Mouse (Mus musculus): ENCODE data around the gene Tbc1d17. TPM values are rescaled to one million over a fixed set of nuclear protein-coding genes. Genes with fewer than 3 reads are reported as not detected.

Gene Tbc1d17
- total and polyA plus RNA-seq, 3 experiments: 31.9 to 40.5 (median 38.5) TPM

DNA sequence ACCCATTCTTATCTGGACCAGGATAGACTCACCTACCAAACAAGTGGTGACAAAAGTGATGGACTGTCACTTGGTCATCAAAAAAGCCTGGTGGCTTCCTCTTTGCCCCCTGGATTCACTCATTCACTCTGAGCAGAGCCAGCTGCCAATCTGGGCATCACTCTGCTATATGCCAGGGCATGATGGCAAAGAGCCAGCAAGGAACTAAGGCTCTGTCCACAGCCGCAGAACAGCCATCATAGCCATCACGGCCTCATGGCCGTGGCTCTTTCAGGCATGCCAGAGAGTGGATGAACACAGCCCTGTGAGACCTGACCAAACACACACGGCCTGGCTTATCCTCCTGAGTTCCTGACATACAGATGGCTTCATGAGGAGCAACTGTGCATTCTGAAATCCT is 41.9 kb upstream of the Tbc1d17 start:
- Histone ChIP-seq H3K27me3 (replicated peaks) (no peaks in the 10 kb centered on the region), H3K4me1 (ENCODE audit: control insufficient read depth in 1 of 2, insufficient read depth in 2 of 2) (peaks cover 10 to 19% of the 10 kb centered on the region in 2 experiments), H3K27ac (ENCODE audit: insufficient read depth, low read depth) (no peak overlapping the region), H3K79me2 (replicated peaks; ENCODE audit: control insufficient read depth, extremely low read depth, insufficient read depth, poor library complexity, severe bottlenecking) (peaks cover 14% of the 10 kb centered on the region), H3K9ac (ENCODE audit: insufficient read depth, low read depth) (peak overlapping the region; percentile 94; the same call in 1 of the 2 replicates), H3K36me3 (replicated peaks in 1 of 2; ENCODE audit: control insufficient read depth in 1 of 2, insufficient read depth in 1 of 2, low read length in 1 of 2) (peaks cover 17 to 49% of the 10 kb centered on the region in 2 experiments), H3K9me3 (replicated peaks; ENCODE audit: low read length) (no peaks in the 10 kb centered on the region), H3K4me3 (replicated peaks in 1 of 3; ENCODE audit: low read depth in 2 of 3, low read length in 2 of 3, poor library complexity in 1 of 3) (no peak overlapping the region), H3K4me2 (ENCODE audit: insufficient read depth, low read depth, poor library complexity, severe bottlenecking) (peak overlapping the region; percentile 85; the same call in 1 of the 2 replicates)
- no peak for DNase-seq (ENCODE audit: extremely low read depth)
- dilution Hi-C loops (cut with MboI; ENCODE audit: extremely low pct_ligation_motif_present, extremely low pct_unique_long_range_greater_than_20kb, low sequenced_read_pairs): no loop called here
- in situ Hi-C loops (cut with MboI; ENCODE audit: low pct_ligation_motif_present, low pct_unique_long_range_greater_than_20kb, low sequenced_read_pairs): no loop called here
- TF ChIP-seq ZNF384 (IDR thresholded peaks at IDR 0.05; ENCODE audit: low read depth, low read length) (no peak), NRF1 (IDR thresholded peaks at IDR 0.05; ENCODE audit: low read depth, low read length) (no peak), ELF1 (IDR thresholded peaks at IDR 0.05; ENCODE audit: low read depth, low read length) (no peak), USF2 (conservative IDR thresholded peaks at IDR 0.05; ENCODE audit: low read depth, low read length) (no peak), CHD1 (IDR thresholded peaks at IDR 0.05; ENCODE audit: low read depth, low read length) (no peak), SMC3 (IDR thresholded peaks at IDR 0.05; ENCODE audit: low read depth, low read length) (no peak), GABPA (IDR thresholded peaks at IDR 0.05; ENCODE audit: insufficient replicate concordance, low read depth, low read length) (no peak), IRF4 (IDR thresholded peaks at IDR 0.05; ENCODE audit: low read depth, low read length) (no peak), RAD21 (IDR thresholded peaks at IDR 0.05; ENCODE audit: low read depth, low read length) (no peak), MYC (IDR thresholded peaks at IDR 0.05; ENCODE audit: low read depth, low read length) (no peak)

DNA sequence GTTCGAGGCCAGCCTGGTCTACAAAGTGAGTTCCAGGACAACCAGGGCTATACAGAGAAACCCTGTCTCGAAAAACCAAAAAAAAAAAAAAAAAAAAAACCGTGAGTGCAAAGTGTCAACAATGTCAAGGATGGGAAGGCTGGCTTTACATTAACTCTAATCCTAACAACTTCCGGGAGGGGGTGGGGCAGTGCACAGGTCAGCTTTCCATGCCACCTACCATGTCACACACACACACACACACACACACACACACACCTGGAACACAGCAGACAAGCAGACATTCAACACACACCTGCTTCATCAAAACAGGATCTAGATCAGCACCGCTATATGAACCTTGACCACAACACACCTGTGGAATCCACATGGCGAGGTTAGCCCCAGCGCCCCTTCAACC is 41.3 kb upstream of the Tbc1d17 start:
- dilution Hi-C loops (cut with MboI; ENCODE audit: extremely low pct_ligation_motif_present, extremely low pct_unique_long_range_greater_than_20kb, low sequenced_read_pairs): no loop called here
- Histone ChIP-seq H3K79me2 (replicated peaks; ENCODE audit: control insufficient read depth, extremely low read depth, insufficient read depth, poor library complexity, severe bottlenecking) (peaks cover 14% of the 10 kb centered on the region), H3K36me3 (replicated peaks in 1 of 2; ENCODE audit: control insufficient read depth in 1 of 2, insufficient read depth in 1 of 2, low read length in 1 of 2) (peaks cover 22 to 54% of the 10 kb centered on the region in 2 experiments), H3K9me3 (replicated peaks; ENCODE audit: low read length) (no peaks in the 10 kb centered on the region), H3K4me2 (ENCODE audit: insufficient read depth, low read depth, poor library complexity, severe bottlenecking) (no peak overlapping the region), H3K27me3 (replicated peaks) (no peaks in the 10 kb centered on the region), H3K4me3 (replicated peaks in 1 of 3; ENCODE audit: low read depth in 2 of 3, low read length in 2 of 3, poor library complexity in 1 of 3) (no peak overlapping the region), H3K9ac (ENCODE audit: insufficient read depth, low read depth) (no peak overlapping the region), H3K27ac (ENCODE audit: insufficient read depth, low read depth) (no peak overlapping the region), H3K4me1 (ENCODE audit: control insufficient read depth in 1 of 2, insufficient read depth in 2 of 2) (peaks cover 10 to 17% of the 10 kb centered on the region in 2 experiments)
- DNase-seq (ENCODE audit: extremely low read depth): no peak
- TF ChIP-seq ZMIZ1 (IDR thresholded peaks at IDR 0.05; ENCODE audit: low read depth, low read length) (no peak), SIN3A (IDR thresholded peaks at IDR 0.05; ENCODE audit: low read length) (no peak), CHD1 (IDR thresholded peaks at IDR 0.05; ENCODE audit: low read depth, low read length) (no peak), CTCF (conservative IDR thresholded peaks at IDR 0.05 in 1 of 2, IDR thresholded peaks at IDR 0.05 in 1 of 2; ENCODE audit: low read depth in 2 of 2, low read length in 2 of 2) (no peak), MYC (IDR thresholded peaks at IDR 0.05; ENCODE audit: low read depth, low read length) (no peak), ZKSCAN1 (IDR thresholded peaks at IDR 0.05; ENCODE audit: borderline replicate concordance, low read depth, low read length) (no peak), JUN (IDR thresholded peaks at IDR 0.05; ENCODE audit: insufficient read depth, low read depth, low read length) (no peak), MAZ (IDR thresholded peaks at IDR 0.05; ENCODE audit: low read depth, low read length) (no peak), ELF1 (IDR thresholded peaks at IDR 0.05; ENCODE audit: low read depth, low read length) (no peak), USF2 (conservative IDR thresholded peaks at IDR 0.05; ENCODE audit: low read depth, low read length) (no peak), MAX (IDR thresholded peaks at IDR 0.05; ENCODE audit: low read length) (no peak), IRF4 (IDR thresholded peaks at IDR 0.05; ENCODE audit: low read depth, low read length) (no peak), MEF2A (IDR thresholded peaks at IDR 0.05; ENCODE audit: borderline replicate concordance, low read depth, low read length) (no peak)
- in situ Hi-C loops (cut with MboI; ENCODE audit: low pct_ligation_motif_present, low pct_unique_long_range_greater_than_20kb, low sequenced_read_pairs): no loop called here
